Mouse (Mus musculus): ENCODE data around the gene Spesp1. TPM values are rescaled to one million over a fixed set of nuclear protein-coding genes. Genes with fewer than 3 reads are reported as not detected.

Gene Spesp1
- under 1 TPM; 0.16 to 0.17 TPM for total RNA-seq (2021)

DNA sequence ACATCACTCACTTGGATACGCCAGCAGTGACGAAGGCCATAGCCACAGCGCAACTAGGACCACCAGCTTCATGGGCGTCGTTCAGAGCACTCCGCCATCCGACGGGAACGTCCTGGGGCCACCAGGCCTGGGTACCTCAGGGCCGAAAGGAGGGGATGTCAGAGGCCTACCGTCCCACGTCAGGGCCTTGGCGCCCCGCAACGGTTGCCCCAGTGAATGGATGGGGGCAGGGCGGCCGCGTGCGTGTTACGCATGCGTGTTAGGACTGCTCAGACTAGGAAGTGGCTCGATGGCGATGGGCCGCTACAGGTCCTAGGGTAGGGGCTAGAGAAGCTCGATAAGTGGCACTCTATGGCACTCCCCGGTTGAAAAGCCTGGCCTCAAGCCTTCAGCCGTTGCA lies at the start of gene Spesp1:
Spesp1 (minus strand) TSS at position 218 of the 400 bp plus-strand sequence.
- no peak for DNase-seq (ENCODE audit: extremely low spot score in 1 of 2, low spot score in 1 of 2)

DNA sequence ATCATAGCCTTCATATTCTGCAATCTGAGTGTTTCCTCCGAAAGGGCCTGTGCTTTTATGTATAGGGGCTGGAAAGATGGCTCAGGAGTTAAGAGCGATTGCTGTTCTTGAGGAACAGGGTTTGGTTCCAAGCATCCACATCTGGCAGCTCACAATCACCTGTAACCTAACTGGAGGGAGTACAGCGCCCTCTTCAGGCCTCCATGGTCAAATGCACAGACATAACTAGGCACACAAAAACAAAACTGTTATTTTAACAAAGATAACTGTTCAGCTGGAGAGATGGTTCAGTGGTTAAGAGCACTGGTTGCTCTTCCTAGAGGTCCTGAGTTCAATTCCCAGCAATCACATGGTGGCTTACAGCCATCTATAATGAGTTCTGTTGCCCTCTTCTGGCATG lies 44.0 kb upstream of the Spesp1 start:
- DNase-seq (ENCODE audit: extremely low spot score in 1 of 2, low spot score in 1 of 2) = no peak

DNA sequence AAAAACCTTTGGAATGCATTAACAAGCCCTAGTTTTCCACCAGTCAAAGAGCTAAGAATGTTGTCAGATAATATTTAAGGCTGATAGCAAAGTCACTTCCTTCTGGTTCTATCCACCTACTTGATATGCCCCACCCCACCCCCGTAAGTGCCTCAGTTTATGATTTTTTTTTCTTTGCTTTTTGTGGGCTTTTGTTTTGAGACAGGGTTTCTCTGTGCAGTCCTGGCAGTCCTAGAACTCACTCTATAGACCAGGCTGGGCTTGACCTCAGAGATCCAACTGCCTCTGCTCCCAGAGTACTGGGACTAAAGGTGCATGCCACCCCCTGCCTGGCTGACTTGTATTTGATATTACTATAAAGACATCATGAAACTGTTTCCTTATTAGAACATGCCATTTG lies 41.8 kb upstream of the Spesp1 start:
- DNase-seq (ENCODE audit: extremely low spot score in 1 of 2, low spot score in 1 of 2) = no peak

DNA sequence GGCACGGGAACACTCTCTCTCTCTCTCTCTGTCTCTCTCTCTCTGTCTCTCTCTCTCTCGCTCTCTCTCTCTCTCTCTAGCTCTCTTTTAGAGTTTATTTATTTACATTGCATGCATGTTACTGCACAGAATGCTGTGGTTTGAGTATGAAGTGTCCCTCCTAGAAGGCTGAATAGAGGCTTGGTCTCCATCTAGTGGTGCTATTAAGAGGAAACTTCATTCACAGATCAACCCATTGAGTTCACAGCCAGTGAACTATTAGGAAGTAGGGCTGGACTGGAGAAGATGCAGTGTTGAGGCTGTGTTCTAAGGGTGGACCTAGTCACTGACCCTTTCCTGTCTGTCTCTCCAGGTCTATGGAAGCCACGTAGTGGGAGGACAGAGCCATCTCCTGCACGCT lies 36.7 kb upstream of the Spesp1 start:
- no peak for DNase-seq (ENCODE audit: extremely low spot score in 1 of 2, low spot score in 1 of 2)

DNA sequence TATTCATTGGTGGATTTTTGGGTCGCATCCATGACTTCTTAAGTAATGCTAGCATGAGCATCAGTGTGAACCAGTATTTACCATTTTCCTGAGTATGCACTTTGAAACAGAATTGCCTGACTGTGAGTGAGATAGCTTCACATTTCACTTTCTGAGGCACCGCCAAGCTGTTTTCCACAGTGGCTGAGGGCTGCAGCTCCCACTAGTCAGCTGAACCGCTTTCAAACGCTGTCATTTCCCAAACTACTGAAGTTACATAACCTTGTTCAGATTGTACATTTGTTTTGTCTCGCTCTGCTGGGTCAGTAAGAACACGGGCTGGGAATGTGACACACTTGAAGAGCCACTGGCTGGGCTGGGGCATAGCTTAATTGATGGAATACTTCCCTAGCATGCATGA lies 33.5 kb upstream of the Spesp1 start:
- no peak for DNase-seq (ENCODE audit: extremely low spot score in 1 of 2, low spot score in 1 of 2)

DNA sequence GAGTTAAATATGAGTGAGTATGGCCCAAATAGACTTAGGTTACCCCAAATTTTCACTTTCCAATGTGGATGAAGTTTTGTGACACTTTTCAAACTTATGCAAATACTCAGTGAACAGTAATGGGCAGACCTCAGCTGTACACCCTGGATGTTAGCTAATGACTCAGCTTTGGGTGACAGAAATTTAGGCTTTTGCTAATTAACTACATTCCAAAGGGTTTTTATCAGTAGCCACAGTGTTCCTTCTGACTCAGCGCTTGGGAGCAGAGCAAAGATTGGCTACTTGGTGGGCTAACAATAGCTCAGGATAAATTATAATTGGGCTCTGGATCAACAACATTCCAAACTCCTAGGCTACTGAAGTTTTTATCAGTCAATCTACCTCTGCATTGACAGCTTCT lies 14.9 kb upstream of the Spesp1 start:
- no peak for DNase-seq (ENCODE audit: extremely low spot score in 1 of 2, low spot score in 1 of 2)

DNA sequence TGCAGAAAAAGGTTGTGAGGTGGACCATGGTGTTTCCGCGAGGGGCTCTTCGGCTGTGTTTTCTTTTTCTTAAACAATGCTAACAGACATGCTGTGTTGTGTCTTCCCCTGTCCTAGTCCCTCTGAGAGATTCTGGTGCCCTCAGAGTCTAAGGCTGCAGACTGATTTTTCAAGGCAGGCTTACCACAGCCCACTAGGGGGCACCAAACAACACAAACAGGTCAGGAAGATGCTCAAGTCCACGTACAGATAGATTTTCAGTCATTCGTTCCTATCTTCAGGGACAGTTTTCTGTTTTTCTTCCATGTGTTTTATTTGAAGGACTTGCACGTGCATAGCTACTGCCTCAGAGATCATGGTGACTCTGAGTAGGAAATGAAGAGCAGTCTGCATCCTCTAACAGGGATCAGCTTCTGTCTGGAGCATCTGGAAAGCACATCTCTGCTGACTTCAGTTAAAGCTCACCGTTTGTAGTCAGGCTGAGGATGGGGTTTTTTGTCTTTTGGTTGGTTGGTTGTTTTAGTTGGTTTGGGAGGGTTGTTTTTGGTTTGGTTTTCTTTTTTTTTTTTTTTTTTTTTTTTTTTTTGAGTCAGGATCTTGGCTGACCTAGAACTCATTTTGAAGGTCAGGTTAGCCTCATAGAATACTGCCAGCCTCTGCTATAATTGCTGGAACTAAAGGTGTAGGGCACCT lies 13.1 kb upstream of the Spesp1 start:
- peak; percentile 72 to 89 for DNase-seq (ENCODE audit: extremely low spot score in 1 of 2, low spot score in 1 of 2)

DNA sequence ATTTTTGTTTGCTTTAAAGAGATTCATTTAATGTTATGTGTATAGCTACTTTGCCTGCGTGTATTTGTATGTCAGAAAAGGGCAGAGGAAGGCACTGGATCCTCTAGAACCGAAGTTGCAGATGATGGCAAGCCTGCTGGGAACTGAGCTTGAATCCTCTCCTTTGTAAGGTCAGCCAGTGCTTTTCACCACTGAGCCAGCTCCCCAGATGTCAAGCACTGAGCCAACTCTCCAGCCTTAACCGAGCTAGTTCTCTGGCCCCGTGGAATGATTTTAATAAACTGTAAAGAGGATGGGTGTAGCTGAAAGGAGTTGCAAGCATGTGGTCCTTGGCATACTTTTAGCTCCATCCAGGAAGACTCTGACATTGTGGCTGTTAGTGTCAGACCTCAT lies 5.6 kb upstream of the Spesp1 start:
- DNase-seq (ENCODE audit: extremely low spot score in 1 of 2, low spot score in 1 of 2) = no peak

DNA sequence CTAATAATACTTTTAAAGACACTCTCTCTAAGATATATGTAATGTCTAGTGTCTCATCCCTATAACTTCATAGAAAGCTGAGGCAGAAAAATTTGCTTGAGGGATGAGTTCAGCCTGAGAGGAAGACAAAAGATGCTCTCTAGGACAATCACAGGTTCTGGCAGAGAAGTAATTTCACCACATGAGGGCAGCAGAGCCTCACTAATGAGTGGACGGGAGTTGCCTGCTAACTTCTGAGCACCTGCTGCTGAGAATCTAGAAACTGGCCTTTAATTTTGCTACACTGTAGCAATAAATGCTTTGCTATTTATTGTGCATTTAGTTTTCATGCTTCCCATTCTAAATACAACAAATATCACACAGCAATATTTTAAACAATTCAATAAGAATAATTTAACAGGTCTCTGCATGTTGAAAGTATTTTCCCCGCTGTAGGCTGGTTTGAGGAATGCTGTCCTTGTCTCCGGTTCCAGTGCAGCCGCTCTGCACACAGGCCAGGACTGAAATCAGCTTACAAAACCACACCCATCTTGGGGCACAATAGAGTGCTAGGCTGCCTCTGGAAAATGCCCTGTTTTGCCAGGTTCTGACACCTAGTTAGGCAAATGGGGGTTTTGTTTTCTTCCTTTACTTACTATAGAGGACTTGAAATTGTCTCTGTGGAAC lies 5.1 kb upstream of the Spesp1 start:
- peak; percentile 45 to 87 for DNase-seq (ENCODE audit: extremely low spot score in 1 of 2, low spot score in 1 of 2)

DNA sequence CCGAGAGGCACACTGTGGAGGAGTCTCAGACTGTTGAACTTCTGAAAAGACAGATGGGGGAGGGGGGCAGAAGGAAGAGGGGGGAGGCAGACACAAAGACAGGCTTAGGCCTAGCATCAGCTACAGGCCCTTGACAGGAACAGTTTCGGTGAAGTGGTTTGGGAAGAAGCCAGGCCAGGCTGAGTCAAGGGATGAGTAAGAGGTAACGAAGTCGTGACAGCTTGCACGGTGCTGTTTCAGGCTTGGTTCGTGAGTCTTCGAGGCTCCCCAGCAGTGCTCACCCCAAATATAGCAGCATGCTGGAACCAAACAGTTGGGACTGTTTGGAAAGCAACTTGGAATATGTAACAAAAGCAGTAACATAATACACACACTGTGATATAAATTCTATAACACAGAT lies 2.3 kb upstream of the Spesp1 start:
- peak in 1 of 2 experiments; percentile 30 for DNase-seq (ENCODE audit: extremely low spot score in 1 of 2, low spot score in 1 of 2)

DNA sequence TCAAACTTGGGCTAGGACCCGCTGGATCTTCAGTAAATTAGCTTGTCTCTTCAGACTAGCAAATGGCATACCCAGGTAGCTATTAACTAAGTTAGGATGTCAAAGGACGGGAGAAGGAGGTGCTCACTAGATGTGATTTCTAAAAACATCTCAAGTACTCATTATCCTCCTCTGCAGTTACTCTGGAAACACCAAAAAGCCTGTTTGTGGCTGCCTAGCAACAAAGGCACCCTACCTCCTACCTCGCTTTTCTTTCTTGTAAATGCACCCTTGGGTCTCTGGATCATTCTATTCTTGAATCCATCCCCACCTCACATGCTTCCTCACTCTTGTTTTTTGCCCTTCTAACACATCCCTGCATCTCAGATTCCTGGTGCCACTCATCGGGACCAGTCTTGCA lies 5.1 kb downstream of the Spesp1 start:
- no peak for DNase-seq (ENCODE audit: extremely low spot score in 1 of 2, low spot score in 1 of 2)

DNA sequence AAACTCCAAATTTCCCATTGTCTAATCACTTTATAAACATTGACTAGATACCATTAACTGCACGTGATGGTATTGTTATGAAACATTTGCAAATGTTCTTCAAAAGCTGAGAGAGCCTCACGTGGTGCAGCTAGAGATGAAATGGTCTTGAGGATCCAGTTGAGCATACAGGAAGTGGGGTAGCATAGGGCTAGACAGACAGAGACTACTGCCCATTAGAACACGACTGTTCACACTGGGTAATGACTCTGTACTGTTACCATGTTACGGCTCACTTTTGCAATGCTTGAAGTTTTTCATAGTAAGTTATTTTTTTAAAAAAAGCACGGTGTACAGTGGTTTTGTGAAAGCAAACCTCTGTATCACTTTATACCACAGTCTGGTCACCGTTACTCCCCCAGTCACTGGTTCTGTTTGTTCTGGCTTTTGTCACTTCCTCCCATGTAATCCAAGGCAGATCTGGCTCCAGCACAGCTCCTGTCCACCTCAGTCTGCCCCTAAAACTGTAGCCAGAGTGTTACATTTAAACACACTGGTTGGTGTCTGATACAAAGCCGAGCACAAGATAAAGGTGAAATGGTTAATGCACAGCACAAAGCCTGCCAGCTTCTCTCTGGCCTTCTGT lies 11.1 kb downstream of the Spesp1 start:
- DNase-seq (ENCODE audit: extremely low spot score in 1 of 2, low spot score in 1 of 2) = no peak

DNA sequence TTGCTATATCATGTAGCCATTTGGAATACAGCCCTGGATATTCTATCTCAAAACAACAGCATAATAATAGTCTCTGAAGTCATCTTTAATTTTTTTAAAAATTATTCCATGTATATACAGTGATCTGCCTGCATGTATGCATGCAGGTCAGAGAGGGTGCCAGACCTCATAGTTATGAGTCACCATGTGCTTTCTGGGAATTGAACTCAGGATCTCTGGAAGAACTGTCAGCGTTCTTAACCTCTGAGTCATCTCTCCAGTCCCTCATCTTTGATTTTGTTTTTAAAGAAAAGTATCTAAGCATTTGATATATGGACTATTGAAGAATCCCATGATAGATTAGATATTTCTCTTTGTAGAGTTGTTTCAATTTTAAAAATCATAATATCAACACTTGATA lies 12.8 kb downstream of the Spesp1 start:
- no peak for DNase-seq (ENCODE audit: extremely low spot score in 1 of 2, low spot score in 1 of 2)

DNA sequence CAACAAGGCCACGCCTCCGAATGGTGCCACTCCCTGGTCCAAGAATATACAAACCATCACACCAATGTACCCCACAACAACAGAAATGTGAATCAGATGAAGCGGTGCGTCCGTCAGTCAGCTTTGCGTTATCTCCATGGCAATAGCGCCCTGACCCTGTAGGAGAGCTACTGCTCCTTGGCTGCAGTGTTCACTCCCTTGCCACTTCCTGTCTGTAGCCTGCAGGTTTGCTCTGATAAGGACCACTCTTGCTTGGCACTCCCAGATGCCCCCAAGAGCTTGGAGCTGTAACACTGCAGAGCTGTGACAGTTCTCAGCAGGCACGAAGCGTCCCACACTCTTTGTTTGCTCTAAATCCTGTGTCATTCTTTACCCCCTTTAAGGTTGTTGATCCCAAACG lies 16.7 kb downstream of the Spesp1 start:
- DNase-seq (ENCODE audit: extremely low spot score in 1 of 2, low spot score in 1 of 2) = no peak

DNA sequence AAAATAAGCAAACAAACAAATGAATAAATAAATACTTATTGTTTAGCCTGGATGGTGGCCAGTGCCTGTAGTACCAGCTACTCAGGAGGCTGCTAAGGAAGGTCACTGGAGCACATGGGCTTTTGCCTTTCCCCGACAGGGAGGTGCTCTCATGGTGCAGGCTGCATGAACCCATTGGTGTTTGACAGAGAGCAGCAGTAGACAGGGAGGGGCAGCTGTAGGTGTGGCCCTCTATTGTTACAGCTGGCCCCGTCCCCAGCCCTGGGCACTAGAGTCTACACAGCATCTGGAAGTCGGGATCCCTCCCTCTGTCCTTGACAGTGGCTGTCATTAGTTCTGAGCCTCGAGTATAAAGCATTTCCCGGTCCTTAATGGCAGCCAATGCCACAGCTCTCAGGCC lies 18.4 kb downstream of the Spesp1 start:
- DNase-seq (ENCODE audit: extremely low spot score in 1 of 2, low spot score in 1 of 2) = no peak

DNA sequence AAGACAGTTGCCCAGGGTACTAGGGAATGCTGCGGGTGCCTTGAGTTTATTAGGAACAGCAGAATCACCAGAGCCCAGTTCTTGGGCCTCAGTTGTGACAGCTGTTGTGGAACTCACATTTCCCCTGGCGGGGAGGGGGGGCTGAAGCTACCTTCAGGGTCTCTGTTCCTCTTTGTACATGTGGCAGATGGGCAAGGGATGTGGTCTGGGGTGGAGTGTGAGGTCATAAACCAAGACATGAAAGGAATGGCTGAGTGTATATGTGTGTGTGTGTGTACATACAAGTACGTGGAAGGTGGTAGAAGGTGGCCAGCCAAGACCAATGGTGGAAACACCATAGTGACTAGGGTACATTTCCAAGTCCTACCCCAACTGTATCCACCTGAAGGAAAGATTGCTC lies 20.6 kb downstream of the Spesp1 start:
- DNase-seq (ENCODE audit: extremely low spot score in 1 of 2, low spot score in 1 of 2) = no peak

DNA sequence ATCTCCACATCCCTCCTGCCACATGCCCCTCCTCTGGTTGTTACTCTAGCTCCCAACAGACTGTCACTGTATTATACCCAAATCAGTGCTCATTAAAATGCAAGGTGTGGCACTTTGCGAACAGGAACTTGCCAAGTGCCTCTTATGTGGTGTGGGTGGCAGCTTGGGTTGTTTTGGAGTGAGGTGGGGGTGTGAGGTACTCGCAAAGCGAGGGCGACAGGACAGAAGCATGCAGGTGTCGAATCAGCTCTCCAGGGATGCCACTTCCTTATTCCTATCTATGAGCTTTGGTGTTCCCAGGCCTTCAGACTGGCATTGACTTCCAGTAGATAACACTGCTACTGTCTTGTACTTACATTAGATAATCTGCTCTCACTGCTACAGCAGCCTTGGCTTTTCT lies 21.0 kb downstream of the Spesp1 start:
- no peak for DNase-seq (ENCODE audit: extremely low spot score in 1 of 2, low spot score in 1 of 2)

DNA sequence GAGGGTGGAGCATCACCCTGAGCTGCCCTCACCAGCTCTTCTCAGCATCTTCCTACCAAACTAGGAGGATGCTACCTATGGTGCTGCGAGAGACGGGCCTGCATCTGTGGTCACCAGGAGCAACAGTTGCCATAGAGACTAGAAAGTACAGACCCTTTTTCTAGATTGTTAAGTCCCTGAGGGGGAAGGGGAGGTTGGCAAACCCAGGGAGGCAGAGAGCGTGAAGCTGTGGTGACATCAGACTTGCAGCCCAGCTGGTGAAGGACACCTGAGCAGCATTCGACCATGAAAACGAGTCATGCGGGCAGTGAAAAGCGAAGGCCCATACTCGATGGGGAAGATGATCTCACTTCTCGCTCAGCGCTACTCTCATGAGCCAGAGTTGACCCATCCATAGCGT lies 24.0 kb downstream of the Spesp1 start:
- no peak for DNase-seq (ENCODE audit: extremely low spot score in 1 of 2, low spot score in 1 of 2)

DNA sequence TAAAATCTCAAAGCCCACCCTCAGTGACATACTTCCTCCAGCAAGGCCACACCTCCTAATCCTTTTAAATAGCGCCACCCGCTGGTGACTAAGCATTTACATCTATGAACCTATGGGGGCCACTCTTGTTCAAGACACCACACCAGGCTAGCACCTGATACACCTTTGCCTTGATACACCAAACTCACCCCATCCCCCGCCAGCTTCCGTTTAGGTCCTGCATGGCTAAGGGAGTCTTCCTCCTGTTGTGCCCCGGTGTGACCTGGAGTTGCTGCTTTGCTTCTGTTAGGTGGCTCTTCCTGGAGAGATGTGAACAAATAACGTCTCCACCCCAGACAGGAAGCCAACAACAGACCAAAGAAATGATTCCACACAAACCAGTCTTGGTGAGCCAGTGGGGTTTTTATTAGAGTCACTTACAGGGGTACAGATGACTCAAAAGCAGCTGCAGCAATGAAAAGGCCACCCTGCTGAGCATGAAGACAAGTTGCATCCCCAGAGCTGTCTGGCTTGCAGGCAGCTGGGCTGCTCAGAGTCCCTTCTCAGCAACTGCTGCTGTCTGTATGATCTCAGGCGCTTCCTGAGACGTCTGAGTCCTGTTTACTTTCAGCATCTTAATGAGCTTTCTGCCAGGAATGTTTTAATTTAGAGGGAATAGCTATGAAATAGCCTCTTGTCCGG lies 26.0 kb downstream of the Spesp1 start:
- no peak for DNase-seq (ENCODE audit: extremely low spot score in 1 of 2, low spot score in 1 of 2)

DNA sequence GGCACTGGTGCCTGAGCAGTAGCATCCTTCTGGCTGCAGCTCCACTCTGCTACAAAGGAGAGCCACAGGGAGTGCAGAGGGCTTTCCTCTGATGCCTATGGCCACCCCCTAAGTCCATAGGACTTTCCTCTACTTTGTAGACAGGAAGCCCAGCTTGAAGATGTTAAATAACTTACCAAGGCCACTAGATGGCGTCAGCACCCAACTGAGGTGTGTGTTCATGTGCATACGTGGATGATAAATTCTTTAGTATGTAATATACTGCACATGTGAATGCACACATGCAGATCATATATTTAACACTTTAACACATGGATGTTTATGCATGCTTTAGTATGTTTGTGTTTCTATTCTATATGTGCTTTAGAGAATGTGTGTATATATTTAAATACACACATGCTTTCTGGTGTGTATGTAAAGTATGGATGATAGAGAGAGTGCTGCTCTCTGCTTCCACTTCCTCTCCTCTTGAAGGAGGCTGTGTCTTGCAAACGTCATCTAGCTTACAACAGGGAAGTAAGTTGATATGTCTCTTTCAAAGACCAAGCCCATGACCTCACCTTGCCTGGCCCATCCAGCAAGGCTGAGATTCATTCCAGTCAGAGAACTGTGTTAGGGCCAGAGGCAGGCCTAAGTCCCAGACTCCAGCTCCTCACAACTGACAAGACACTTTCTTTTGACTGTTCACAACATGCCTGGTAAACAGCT lies 28.1 kb downstream of the Spesp1 start:
- no peak for DNase-seq (ENCODE audit: extremely low spot score in 1 of 2, low spot score in 1 of 2)

DNA sequence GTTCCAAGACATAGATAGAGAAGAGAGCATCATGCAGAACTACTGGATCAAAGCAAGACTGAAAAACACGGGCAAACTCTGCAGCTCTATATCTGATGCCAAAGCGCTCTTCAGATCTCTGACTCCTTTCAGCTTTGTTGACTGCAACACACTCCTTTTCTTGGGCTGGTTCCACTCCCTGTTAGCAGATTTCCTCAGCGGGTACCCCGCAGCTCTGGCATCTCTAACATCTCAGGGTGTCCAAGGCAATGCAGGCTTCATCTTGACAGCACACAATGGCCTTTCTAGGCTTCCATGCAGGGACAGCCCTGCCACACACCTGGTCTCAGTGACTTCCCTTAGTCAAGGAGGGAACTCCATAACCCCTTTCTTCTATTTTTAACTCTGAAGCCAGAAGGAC lies 31.7 kb downstream of the Spesp1 start:
- DNase-seq (ENCODE audit: extremely low spot score in 1 of 2, low spot score in 1 of 2) = no peak

Data from layer of hippocampus, postnatal 25 days (tissue).